Mouse (Mus musculus) midbrain, embryonic 12.5 days (tissue): ENCODE data around the gene Drp2. TPM values are rescaled to one million over a fixed set of nuclear protein-coding genes. Genes with fewer than 3 reads are reported as not detected.

ENCODE experiments used
- ATAC-seq: fragments of 200-750 bp; cut with Nextera tagmentation; 2 replicates; pipeline ENCODE4 v1.8.0; 2017; ENCODE audit warnings: low read depth, moderate TSS enrichment, moderate library complexity; ENCODE audit not compliant: low FRiP score
- H3K27ac ChIP-seq: fragments of 300-500 bp; sonication (generic); replicated peaks from 2 replicates; pipeline ENCODE4 v1.5.1; 2016; ENCODE audit warnings: mild to moderate bottlenecking
- H3K27me3 ChIP-seq: fragments of 300-500 bp; sonication (generic); 2 replicates; pipeline ENCODE4 v1.6.1; 2016; ENCODE audit warnings: mild to moderate bottlenecking
- H3K36me3 ChIP-seq: fragments of 300-500 bp; sonication (generic); 2 replicates; pipeline ENCODE4 v1.6.1; 2016
- H3K4me1 ChIP-seq: fragments of 300-500 bp; sonication (generic); 2 replicates; pipeline ENCODE4 v1.6.1; 2016
- H3K4me2 ChIP-seq: fragments of 300-500 bp; sonication (generic); replicated peaks from 2 replicates; pipeline ENCODE4 v1.6.1; 2016; ENCODE audit warnings: mild to moderate bottlenecking, moderate library complexity
- H3K4me3 ChIP-seq: fragments of 300-500 bp; sonication (generic); 2 replicates; pipeline ENCODE4 v1.5.1; 2016; ENCODE audit warnings: mild to moderate bottlenecking
- H3K9ac ChIP-seq: fragments of 300-500 bp; sonication (generic); replicated peaks from 2 replicates; pipeline ENCODE4 v1.6.1; 2016; ENCODE audit warnings: mild to moderate bottlenecking, moderate library complexity
- H3K9me3 ChIP-seq: fragments of 300-500 bp; sonication (generic); 2 replicates; pipeline ENCODE4 v1.6.1; 2016; ENCODE audit warnings: mild to moderate bottlenecking
- whole genome bisulfite sequencing: fragments of 180-500 bp; shearing (Covaris S2); methylation state at CpG from one replicate; pipeline ENCODE4 v1.1.7; 2016; 5-methylcytosine and 5-hydroxymethylcytosine counted together
- polyA plus RNA-seq: library from polyadenylated mRNA; unstranded; fragments of >200 nt; fragmentation: Nextera tagmentation; extraction: Ambion mirVana; gene quantifications from 2 replicates; pipeline ENCODE4 v1.2.1, GENCODE M21; 2016

Drp2 gene
- polyA plus RNA-seq, 1 experiment from 2014 or later: 13.9 TPM

DNA sequence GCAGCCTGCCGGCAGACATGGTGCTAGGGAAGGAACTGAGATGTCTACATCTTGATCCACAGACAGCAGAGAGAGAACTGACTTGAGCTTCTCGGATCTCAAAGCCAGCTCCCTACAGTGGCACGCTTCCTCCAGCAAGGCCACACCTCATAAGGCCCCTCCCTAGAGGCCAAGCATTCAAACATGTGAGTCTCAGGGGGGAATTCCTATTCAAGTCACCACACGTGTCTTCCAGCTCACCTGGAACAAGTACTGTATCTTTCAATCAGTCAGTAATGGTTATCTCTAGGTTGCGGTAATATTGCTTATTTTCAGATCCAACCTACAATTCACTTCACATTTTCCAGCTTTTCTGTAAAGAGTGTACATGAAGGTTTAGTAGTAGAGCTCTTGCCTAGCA, 15.7 kb downstream of the Drp2 start:
- H3K4me1 ChIP-seq: no peaks in the 10 kb centered on the region
- H3K4me2 ChIP-seq: no peak overlapping the region
- H3K36me3 ChIP-seq: no peaks in the 10 kb centered on the region
- WGBS: 86% methylated on average over 5 of the region's 5 CpGs
- H3K9me3 ChIP-seq: no peaks in the 10 kb centered on the region
- H3K4me3 ChIP-seq: no peak overlapping the region
- ATAC-seq: no peak
- no peak overlapping the region for H3K9ac ChIP-seq
- H3K27ac ChIP-seq: no peak overlapping the region
- no peaks in the 10 kb centered on the region for H3K27me3 ChIP-seq

DNA sequence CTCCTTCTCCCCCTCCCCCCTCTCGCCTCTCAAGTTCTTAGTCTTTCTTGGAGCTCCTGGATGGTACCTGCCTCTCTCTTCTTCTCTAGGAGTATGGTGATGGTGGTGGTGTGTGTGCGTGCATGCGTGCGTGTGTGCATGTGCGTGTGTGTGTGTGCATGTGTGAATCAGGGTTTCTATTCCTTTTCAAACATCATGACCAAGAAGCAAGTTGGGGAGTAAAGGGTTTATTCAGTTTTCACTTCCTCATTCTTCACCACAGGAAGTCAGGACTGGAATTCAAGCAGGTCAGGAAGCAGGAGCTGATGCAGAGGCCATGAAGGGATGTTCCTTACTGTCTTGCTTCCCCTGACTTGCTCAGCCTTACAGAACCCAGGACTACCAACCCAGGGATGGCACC, 19.9 kb downstream of the Drp2 start:
- Histone ChIP-seq H3K9me3 (no peaks in the 10 kb centered on the region), H3K4me1 (no peaks in the 10 kb centered on the region), H3K4me2 (no peak overlapping the region), H3K4me3 (no peak overlapping the region), H3K27ac (no peak overlapping the region), H3K9ac (no peak overlapping the region), H3K27me3 (no peaks in the 10 kb centered on the region), H3K36me3 (no peaks in the 10 kb centered on the region)
- WGBS: 92% methylated on average over 5 of the region's 5 CpGs
- no peak for ATAC-seq

DNA sequence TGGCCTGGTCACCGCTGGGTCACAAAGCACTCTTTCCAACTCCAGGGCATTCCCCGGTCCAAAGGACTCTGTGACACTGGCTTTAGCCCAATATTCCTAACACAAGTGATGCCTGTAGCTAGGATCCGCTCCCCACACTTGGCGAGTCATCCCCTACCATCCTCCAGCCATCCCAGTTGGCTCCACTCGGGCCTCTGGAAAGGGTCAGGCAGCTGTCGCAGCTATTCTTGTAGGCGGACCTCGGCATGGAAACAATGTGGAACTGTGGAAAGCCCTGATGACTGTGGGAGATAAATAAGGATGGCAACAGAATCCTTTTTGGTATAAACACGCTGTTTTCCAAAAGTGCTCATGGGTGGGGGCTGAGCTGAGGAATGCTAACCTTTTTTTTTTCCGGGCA, 21.4 kb downstream of the Drp2 start:
- Histone ChIP-seq H3K27ac (no peak overlapping the region), H3K4me1 (no peaks in the 10 kb centered on the region), H3K9ac (no peak overlapping the region), H3K36me3 (no peaks in the 10 kb centered on the region), H3K4me3 (no peak overlapping the region), H3K27me3 (no peaks in the 10 kb centered on the region), H3K4me2 (no peak overlapping the region), H3K9me3 (no peaks in the 10 kb centered on the region)
- no peak for ATAC-seq
- 77% methylated on average over 10 of the region's 10 CpGs for WGBS

DNA sequence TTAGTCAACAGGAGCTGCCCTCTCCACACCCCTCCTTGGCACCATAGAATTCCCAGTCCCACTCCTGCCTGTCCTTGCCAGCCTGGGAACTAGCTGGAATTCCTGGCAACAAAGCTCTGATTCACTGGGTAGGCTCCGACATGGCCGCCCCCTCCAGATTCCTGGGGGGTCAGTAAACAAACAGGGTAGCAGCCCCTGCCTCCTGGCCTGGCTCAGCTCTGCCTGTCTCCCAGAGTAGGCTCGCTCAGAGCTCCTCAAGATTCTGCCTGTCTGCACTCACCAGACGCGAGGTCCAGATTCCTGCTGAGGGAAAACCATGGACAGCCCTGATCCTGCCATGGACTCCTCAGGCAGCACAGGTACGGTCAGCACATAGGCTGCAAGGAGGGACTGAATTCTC, 22.5 kb downstream of the Drp2 start:
- Histone ChIP-seq H3K4me3 (no peak overlapping the region), H3K4me1 (no peaks in the 10 kb centered on the region), H3K9ac (no peak overlapping the region), H3K9me3 (no peaks in the 10 kb centered on the region), H3K4me2 (no peak overlapping the region), H3K27me3 (no peaks in the 10 kb centered on the region), H3K27ac (no peak overlapping the region), H3K36me3 (no peaks in the 10 kb centered on the region)
- WGBS: 60% methylated on average over 6 of the region's 6 CpGs
- ATAC-seq: no peak

DNA sequence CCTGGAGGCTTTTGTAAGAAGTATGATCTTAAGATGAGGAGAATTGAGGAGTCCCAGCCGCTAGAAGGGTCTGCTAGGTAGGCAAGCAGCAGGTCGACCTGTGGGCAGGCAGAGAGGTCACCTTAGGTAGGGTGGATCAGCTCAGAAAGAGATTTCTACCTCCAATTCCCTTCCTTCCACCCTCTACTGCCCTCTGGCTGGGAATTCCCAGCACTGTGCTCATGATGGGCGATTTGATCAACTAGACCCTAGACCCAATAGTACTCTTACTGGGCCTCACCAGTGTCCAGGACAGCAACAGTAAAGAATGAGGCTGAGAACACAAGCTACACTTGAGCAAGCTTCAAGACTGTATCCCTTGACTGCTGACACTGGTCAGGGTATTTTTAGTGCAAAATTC, 23.0 kb downstream of the Drp2 start:
- H3K27ac ChIP-seq: no peak overlapping the region
- no peaks in the 10 kb centered on the region for H3K27me3 ChIP-seq
- no peaks in the 10 kb centered on the region for H3K9me3 ChIP-seq
- 71% methylated on average over 3 of the region's 3 CpGs for WGBS
- no peaks in the 10 kb centered on the region for H3K4me1 ChIP-seq
- ATAC-seq: no peak
- H3K9ac ChIP-seq: no peak overlapping the region
- H3K4me3 ChIP-seq: no peak overlapping the region
- no peaks in the 10 kb centered on the region for H3K36me3 ChIP-seq
- H3K4me2 ChIP-seq: no peak overlapping the region

DNA sequence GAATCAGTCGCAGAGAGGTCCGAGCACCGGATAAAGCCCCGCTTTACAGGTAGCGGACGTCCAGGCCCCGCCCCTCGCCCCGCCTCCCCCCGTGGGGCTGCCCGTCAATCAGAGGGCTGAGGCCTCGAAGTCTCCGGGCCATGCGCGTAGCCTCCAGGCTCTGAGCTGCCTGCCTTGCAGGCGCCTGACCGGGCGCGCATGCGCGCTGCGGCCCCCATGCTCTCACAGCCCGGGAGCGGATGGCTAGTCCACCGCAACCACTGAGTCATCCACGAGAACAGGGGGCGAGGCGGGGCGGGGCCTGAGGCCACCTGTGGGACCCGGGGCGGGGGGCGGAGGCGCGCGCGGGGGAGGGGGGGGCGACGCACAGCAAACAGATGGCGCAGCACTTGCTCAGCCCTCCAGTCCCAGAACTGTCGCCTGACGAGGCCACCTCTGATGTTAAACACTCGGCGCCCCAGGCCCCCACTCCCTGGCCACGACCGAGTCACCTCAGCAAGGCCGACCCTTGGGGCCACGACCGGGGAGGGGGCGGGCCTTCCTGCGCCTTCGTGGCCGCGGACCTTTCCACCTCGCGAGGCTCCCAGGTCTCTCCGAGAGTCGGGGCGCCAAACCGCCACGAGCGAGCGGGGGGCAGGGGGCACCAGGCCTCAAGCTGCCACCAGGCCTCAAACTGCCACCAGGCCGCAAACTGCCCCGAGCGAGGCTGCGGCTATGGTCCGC, 70.8 kb downstream of the Drp2 start:
- Histone ChIP-seq H3K9me3 (peaks cover 15% of the 10 kb centered on the region), H3K4me3 (no peak overlapping the region), H3K4me1 (no peaks in the 10 kb centered on the region), H3K4me2 (no peak overlapping the region), H3K9ac (no peak overlapping the region), H3K27ac (no peak overlapping the region), H3K36me3 (no peaks in the 10 kb centered on the region), H3K27me3 (no peaks in the 10 kb centered on the region; the same call in 1 of the 2 replicates)
- 72% methylated on average over 56 of the region's 67 CpGs for WGBS
- ATAC-seq: peak; percentile 44; the same call in 1 of the 2 replicates

DNA sequence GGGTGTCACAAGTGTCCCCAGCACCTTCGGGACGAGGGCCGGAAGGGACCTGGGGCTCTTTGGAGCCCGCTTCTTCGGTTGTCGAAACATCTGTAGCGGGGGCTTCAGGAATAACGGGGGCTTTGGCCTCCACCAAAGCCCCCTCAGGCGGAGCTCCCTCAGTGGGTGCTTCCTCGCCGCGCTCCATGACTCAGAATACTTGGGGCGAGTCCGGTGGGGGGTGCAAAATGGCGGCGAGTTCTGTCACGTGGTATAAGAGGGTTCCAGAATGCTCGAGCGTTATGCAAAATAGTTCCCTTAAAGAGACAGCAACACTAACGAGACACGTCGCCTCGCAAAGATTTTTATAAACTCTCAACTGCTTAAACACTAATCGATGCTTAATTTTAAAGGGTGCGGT, 71.9 kb downstream of the Drp2 start, which contains the start of gene Taf7l:
TSS of gene Taf7l (minus strand) at position 201 of the 400 bp plus-strand sequence.
- H3K4me2 ChIP-seq: no peak within 1 kb of the TSS

DNA sequence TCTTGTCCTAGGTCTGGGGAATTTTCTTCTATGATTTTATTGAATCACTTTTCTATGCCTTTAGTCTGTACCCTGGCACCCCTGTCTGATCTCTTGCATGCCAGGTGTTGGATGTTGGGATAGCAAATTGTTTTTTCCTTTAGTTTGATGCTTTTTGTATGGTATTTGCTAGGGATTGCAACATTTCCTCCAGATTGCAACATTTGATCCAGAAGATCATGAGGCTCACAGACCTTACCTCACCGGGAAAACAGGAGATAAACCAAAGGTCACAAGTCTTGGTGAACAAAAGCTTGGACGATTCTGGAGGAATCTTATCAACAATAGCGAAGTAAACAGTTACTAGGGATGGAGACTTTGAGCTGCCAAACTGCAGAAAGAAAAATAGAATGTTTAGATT, 77.4 kb downstream of the Drp2 start:
- Histone ChIP-seq H3K9ac (no peak overlapping the region), H3K4me3 (no peak overlapping the region), H3K4me1 (no peaks in the 10 kb centered on the region), H3K36me3 (no peaks in the 10 kb centered on the region), H3K27ac (no peak overlapping the region), H3K9me3 (no peaks in the 10 kb centered on the region), H3K4me2 (no peak overlapping the region), H3K27me3 (no peaks in the 10 kb centered on the region)
- 67% methylated on average over 3 of the region's 3 CpGs for WGBS
- no peak for ATAC-seq

More for the DNA sequence above, 71.9 kb downstream of the Drp2 start, which contains the start of gene Taf7l:
- no peak within 1 kb of the TSS for H3K9ac ChIP-seq
- no peaks in the 10 kb centered on the region for H3K36me3 ChIP-seq
- no peak within 1 kb of the TSS for H3K4me3 ChIP-seq
- WGBS: 89% methylated on average over 25 of the region's 25 CpGs
- H3K27me3 ChIP-seq: no peaks in the 10 kb centered on the region; the same call in 1 of the 2 replicates
- H3K27ac ChIP-seq: no peak within 1 kb of the TSS
- peaks cover 15% of the 10 kb centered on the region for H3K9me3 ChIP-seq
- no peak for ATAC-seq
- no peaks in the 10 kb centered on the region for H3K4me1 ChIP-seq

DNA sequence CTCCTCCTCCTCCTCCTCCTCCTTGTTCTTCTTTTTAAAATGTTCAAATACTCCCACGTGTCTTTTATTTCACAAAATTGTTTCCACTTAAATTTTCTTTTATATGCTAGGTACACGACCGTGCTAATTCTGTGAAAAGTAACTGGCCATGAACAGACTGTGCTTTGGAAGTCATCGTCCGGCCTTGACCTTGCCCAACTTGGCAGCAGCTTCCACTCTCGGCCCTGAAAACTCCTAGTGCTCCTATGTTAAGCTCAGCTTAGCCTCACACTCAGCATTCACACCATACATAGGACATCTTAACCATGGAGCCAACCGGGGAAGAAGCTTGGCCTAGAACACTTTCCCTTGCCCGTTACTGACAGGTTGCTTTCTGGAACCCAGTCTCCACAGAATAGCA, 96.3 kb downstream of the Drp2 start:
- H3K27me3 ChIP-seq: no peaks in the 10 kb centered on the region
- H3K36me3 ChIP-seq: no peaks in the 10 kb centered on the region
- no peaks in the 10 kb centered on the region for H3K4me1 ChIP-seq
- WGBS: 84% methylated on average over 8 of the region's 8 CpGs
- no peaks in the 10 kb centered on the region for H3K9me3 ChIP-seq
- H3K4me2 ChIP-seq: no peak overlapping the region
- H3K4me3 ChIP-seq: no peak overlapping the region
- H3K27ac ChIP-seq: no peak overlapping the region
- no peak for ATAC-seq
- H3K9ac ChIP-seq: no peak overlapping the region

Other genes with a start within 250 kb of the Drp2 start
- gene Xkrx, start 242.5 kb upstream of the Drp2 start, polyA plus RNA-seq: 0.06 TPM in 1 of 2 replicates, not detected in the other
- gene Arl13a, start 217.1 kb upstream of the Drp2 start, polyA plus RNA-seq: not detected in 2 replicates
- gene Nox1, start 182.6 kb upstream of the Drp2 start, polyA plus RNA-seq: 0.10 TPM in 1 of 2 replicates, not detected in the other
- 6.2 and 9.0 TPM in 2 replicates for gene Trmt2b, start 127.6 kb upstream of the Drp2 start, polyA plus RNA-seq
- 40.4 and 45.7 TPM in 2 replicates for gene Tmem35a, start 109.3 kb upstream of the Drp2 start, polyA plus RNA-seq
- gene Cenpi, start 96.5 kb upstream of the Drp2 start, polyA plus RNA-seq: 21.7 and 25.0 TPM in 2 replicates
- gene Taf7l, start 71.9 kb downstream of the Drp2 start, polyA plus RNA-seq: not detected in 2 replicates
- gene Timm8a1, start 137.3 kb downstream of the Drp2 start, polyA plus RNA-seq: 49.5 and 50.3 TPM in 2 replicates
- 1.1 and 1.2 TPM in 2 replicates for gene Btk, start 179.0 kb downstream of the Drp2 start, polyA plus RNA-seq
- 229 and 268 TPM in 2 replicates for gene Rpl36a, start 181.1 kb downstream of the Drp2 start, polyA plus RNA-seq
- 4.5 TPM in 2 replicates for gene Gla, start 196.6 kb downstream of the Drp2 start, polyA plus RNA-seq
- gene Hnrnph2, start 196.6 kb downstream of the Drp2 start, polyA plus RNA-seq: 186 and 202 TPM in 2 replicates